18 mouse cellular contexts compared by ENCODE assay signal in the genomic region with DNA sequence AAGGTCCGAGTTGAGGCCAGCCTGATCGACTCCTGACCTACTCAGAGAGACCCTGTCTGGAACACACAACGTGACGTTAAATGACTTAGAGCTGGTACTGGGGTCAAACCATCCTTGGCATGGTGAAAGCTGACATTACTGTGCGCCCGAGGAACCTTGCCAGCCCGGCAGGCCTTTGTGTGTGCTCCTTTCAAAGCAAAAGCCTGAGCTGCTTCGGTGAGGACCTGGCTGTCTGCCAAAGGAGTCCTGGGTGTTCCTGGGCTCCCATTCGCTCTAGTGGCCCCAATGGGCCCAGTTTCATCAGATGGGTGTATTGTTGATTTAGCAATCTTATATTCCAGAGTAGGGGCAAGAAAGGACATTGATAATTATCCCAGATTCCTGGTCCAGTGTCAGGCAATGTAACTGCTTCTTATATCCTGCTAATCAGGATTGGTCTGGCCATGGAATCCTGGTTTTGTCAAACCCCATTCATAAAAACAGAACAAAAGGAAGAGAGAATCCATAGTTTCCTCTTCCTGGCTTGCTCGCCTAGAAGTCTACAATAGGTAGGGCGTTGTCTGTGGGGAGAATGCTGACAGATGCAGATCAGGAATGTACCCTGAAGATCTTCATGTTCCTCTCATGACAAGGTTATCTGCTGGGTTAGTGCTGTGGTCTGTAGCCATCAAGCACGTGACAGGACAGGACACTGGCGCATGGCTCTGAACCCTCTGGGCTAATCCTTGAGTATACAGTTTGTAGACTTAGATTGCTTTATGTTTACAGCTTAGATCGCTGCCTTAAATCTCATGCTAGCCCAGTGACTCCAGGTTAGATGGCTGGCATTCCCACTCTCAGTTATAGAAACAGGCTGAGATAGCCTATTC. TPM values are rescaled to one million over a fixed set of nuclear protein-coding genes. Genes with fewer than 3 reads are reported as not detected.
A peak's percentile ranks its signal among the peaks of the same experiment; 100 is the strongest.
DNase-seq lines count a peak whose midpoint lies in the region; ATAC-seq and TF ChIP-seq lines count a peak whose summit lies in the region.
"Had no signal": no experiment of that assay in that cellular context is flagged by ENCODE, and none has a peak within 500 bp of the region (broad histone marks: within the 10 kb centered on the region; RNA-seq: fewer than 3 reads in every experiment).

No protein-coding gene starts in this region.

- no peaks in the 10 kb centered on the region for H3K27me3 ChIP-seq in forebrain, embryonic 12.5 days
- no peaks in the 10 kb centered on the region for H3K27me3 ChIP-seq in forebrain, embryonic 16.5 days (replicated peaks; ENCODE audit: control insufficient read depth, insufficient read depth, low read length)
- no peaks in the 10 kb centered on the region for H3K27me3 ChIP-seq in liver, embryonic 11.5 days (replicated peaks; ENCODE audit: control insufficient read depth, insufficient read depth, low read length)
- no peaks in the 10 kb centered on the region for H3K27me3 ChIP-seq in liver, postnatal 0 days (ENCODE audit: insufficient read depth, low read length)
- H3K27me3 ChIP-seq: embryonic facial prominence, embryonic 12.5 days; kidney, embryonic 15.5 days; Patski had no signal

- no peak overlapping the region for H3K4me3 ChIP-seq in forebrain, embryonic 12.5 days (replicated peaks)
- no peak overlapping the region for H3K4me3 ChIP-seq in forebrain, embryonic 16.5 days (replicated peaks; ENCODE audit: low read length)
- H3K4me3 ChIP-seq in liver, embryonic 11.5 days (ENCODE audit: low read depth, low read length) = no peak overlapping the region
- no peak overlapping the region for H3K4me3 ChIP-seq in liver, postnatal 0 days (ENCODE audit: low read depth, low read length)
- H3K4me3 ChIP-seq: embryonic facial prominence, embryonic 12.5 days; heart, embryonic 10.5 days; kidney, embryonic 15.5 days; myocyte had no signal

- H3K9ac ChIP-seq in forebrain, embryonic 12.5 days = no peak overlapping the region
- H3K9ac ChIP-seq in forebrain, embryonic 16.5 days (replicated peaks; ENCODE audit: low read depth, low read length) = no peak overlapping the region
- no peak overlapping the region for H3K9ac ChIP-seq in liver, embryonic 11.5 days (ENCODE audit: low read depth, low read length)
- H3K9ac ChIP-seq in liver, postnatal 0 days (replicated peaks) = no peak overlapping the region
- H3K9ac ChIP-seq: embryonic facial prominence, embryonic 12.5 days; kidney, embryonic 15.5 days had no signal

- TF ChIP-seq EP300 in liver, postnatal 0 days (IDR thresholded peaks at IDR 0.05; ENCODE audit: low read depth) = no peak

- no peak overlapping the region for H3K4me2 ChIP-seq in forebrain, embryonic 12.5 days
- H3K4me2 ChIP-seq in forebrain, embryonic 16.5 days (ENCODE audit: low read length) = no peak overlapping the region
- no peak overlapping the region for H3K4me2 ChIP-seq in liver, embryonic 11.5 days
- H3K4me2 ChIP-seq in liver, postnatal 0 days (ENCODE audit: low read depth, low read length) = no peak overlapping the region
- H3K4me2 ChIP-seq: embryonic facial prominence, embryonic 12.5 days; kidney, embryonic 15.5 days; midbrain, embryonic 11.5 days had no signal

- TF ChIP-seq CTCF in liver, postnatal 0 days (IDR thresholded peaks at IDR 0.05; ENCODE audit: low read depth) = no peak

- 0 out of 2 replicates have a peak overlapping the region, but pooled peaks have one; percentile 13 for H3K27ac ChIP-seq in forebrain, embryonic 12.5 days
- no peak overlapping the region for H3K27ac ChIP-seq in forebrain, embryonic 16.5 days (ENCODE audit: low read length)
- no peak overlapping the region for H3K27ac ChIP-seq in liver, embryonic 11.5 days (ENCODE audit: low read depth, low read length)
- H3K27ac ChIP-seq in liver, postnatal 0 days (ENCODE audit: low read depth) = no peak overlapping the region
- H3K27ac ChIP-seq: embryonic facial prominence, embryonic 12.5 days; heart, embryonic 10.5 days; kidney, embryonic 15.5 days had no signal

- no peaks in the 10 kb centered on the region for H3K9me3 ChIP-seq in forebrain, embryonic 12.5 days
- no peaks in the 10 kb centered on the region for H3K9me3 ChIP-seq in forebrain, embryonic 16.5 days (ENCODE audit: control insufficient read depth, low read length)
- no peaks in the 10 kb centered on the region for H3K9me3 ChIP-seq in liver, embryonic 11.5 days (ENCODE audit: control insufficient read depth, low read length)
- no peaks in the 10 kb centered on the region for H3K9me3 ChIP-seq in liver, postnatal 0 days (ENCODE audit: low read length)
- H3K9me3 ChIP-seq: embryonic facial prominence, embryonic 12.5 days; heart, embryonic 10.5 days; kidney, embryonic 15.5 days had no signal

- H3K4me1 ChIP-seq in forebrain, embryonic 12.5 days = peaks cover 11% of the 10 kb centered on the region
- no peaks in the 10 kb centered on the region for H3K4me1 ChIP-seq in forebrain, embryonic 16.5 days (replicated peaks; ENCODE audit: control insufficient read depth, insufficient read depth, low read length)
- no peaks in the 10 kb centered on the region; the same call in 1 of the 2 replicates for H3K4me1 ChIP-seq in liver, embryonic 11.5 days (replicated peaks; ENCODE audit: control insufficient read depth, insufficient read depth, low read length)
- H3K4me1 ChIP-seq in liver, postnatal 0 days (ENCODE audit: insufficient read depth) = no peaks in the 10 kb centered on the region
- H3K4me1 ChIP-seq: embryonic facial prominence, embryonic 12.5 days; kidney, embryonic 15.5 days had no signal

- 77% methylated on average over 14 of the region's 14 CpGs for WGBS in forebrain, embryonic 12.5 days
- 55% methylated on average over 14 of the region's 14 CpGs for WGBS in forebrain, embryonic 16.5 days
- WGBS in liver, embryonic 11.5 days = 83% methylated on average over 14 of the region's 14 CpGs
- WGBS in liver, postnatal 0 days (ENCODE audit: insufficient replicate concordance) = 79% methylated on average over 14 of the region's 14 CpGs

- ATAC-seq in forebrain, embryonic 12.5 days (ENCODE audit: low FRiP score) = no peak
- no peak for ATAC-seq in forebrain, embryonic 16.5 days
- peak; percentile 55 for ATAC-seq in liver, embryonic 11.5 days (replicated peaks; ENCODE audit: low FRiP score)
- no peak for ATAC-seq in liver, postnatal 0 days
- no peak for ATAC-seq in frontal cortex, adult (ENCODE audit: low TSS enrichment)
- ATAC-seq: hindbrain, embryonic 16.5 days; Patski had no signal

- peaks cover 42% of the 10 kb centered on the region for H3K36me3 ChIP-seq in forebrain, embryonic 12.5 days (replicated peaks)
- H3K36me3 ChIP-seq in forebrain, embryonic 16.5 days (ENCODE audit: control insufficient read depth, insufficient read depth) = no peaks in the 10 kb centered on the region
- peaks cover 22% of the 10 kb centered on the region for H3K36me3 ChIP-seq in liver, embryonic 11.5 days (ENCODE audit: control insufficient read depth, insufficient read depth, low read length)
- H3K36me3 ChIP-seq in liver, postnatal 0 days (replicated peaks; ENCODE audit: insufficient read depth, low read length) = peaks cover 33% of the 10 kb centered on the region

- DNase-seq in liver, embryonic 11.5 days (ENCODE audit: low spot score) = no peak
- DNase-seq in liver, postnatal 0 days = no peak
- DNase-seq in ZHBTc4 (ENCODE audit: low read depth, low spot score) = peak; percentile 59
- peak; percentile 36 for DNase-seq in lung, postnatal 25 days (ENCODE audit: low spot score)
- DNase-seq in B cell, adult 2 months = no peak
- DNase-seq: cerebellum, adult 11-12 months; gastrocnemius, postnatal 36 days; thymus, adult 18-20 months had no signal

RNA-seq across cellular contexts. Expression of gene Dhx35, which starts 7.4 kb away (rescaled TPM):
- polyA plus RNA-seq in forebrain, embryonic 12.5 days (2016; fragmentation: Nextera tagmentation; extraction: Ambion mirVana) = 20.1 and 22.7 TPM in 2 replicates
- 16.5 and 17.7 TPM in 2 replicates for polyA plus RNA-seq in forebrain, embryonic 16.5 days (2015; fragmentation: Nextera tagmentation; extraction: Ambion mirVana)
- polyA plus RNA-seq in liver, embryonic 11.5 days (2014; fragmentation: Nextera tagmentation; extraction: Ambion mirVana) = 11.6 and 13.0 TPM in 2 replicates
- polyA plus RNA-seq in liver, postnatal 0 days (2015; fragmentation: Nextera tagmentation; extraction: Ambion mirVana) = 2.7 and 3.6 TPM in 2 replicates

RNA-seq across cellular contexts. Expression of gene Fam83d, which starts 19.3 kb away (rescaled TPM):
- polyA plus RNA-seq in forebrain, embryonic 12.5 days (2016; fragmentation: Nextera tagmentation; extraction: Ambion mirVana) = 50.9 and 51.0 TPM in 2 replicates
- polyA plus RNA-seq in forebrain, embryonic 16.5 days (2015; fragmentation: Nextera tagmentation; extraction: Ambion mirVana) = 18.5 and 20.6 TPM in 2 replicates
- polyA plus RNA-seq in liver, embryonic 11.5 days (2014; fragmentation: Nextera tagmentation; extraction: Ambion mirVana) = 27.9 and 28.1 TPM in 2 replicates
- polyA plus RNA-seq in liver, postnatal 0 days (2015; fragmentation: Nextera tagmentation; extraction: Ambion mirVana) = 5.0 and 5.7 TPM in 2 replicates

Comparison
In these comparisons a context has a peak if more than half of its experiments do, and no peak if none do; other contexts are left out.
1. DNase-seq: peak in ZHBTc4 (single experiment) and lung, postnatal 25 days (single experiment); none in liver, embryonic 11.5 days (single experiment), liver, postnatal 0 days (single experiment) and B cell, adult 2 months (0 of 2).